Mouse (Mus musculus): Measurements from ENCODE around the gene Gm5134. TPM values are rescaled to one million over a fixed set of nuclear protein-coding genes. Genes with fewer than 3 reads are reported as not detected.

The Gm5134 gene
- polyA plus RNA-seq (2012; rRNA removed) = not detected in 2 replicates

GRCm38 (mm10) chr10:75954381-75954811 is at the start of gene Gm5134:
Gene Gm5134 (plus strand): TSS chr10:75954514.

GRCm38 (mm10) chr10:75921026-75921725 is 33.1 kb upstream of the Gm5134 start, which contains the start of gene Smarcb1:
Gene Smarcb1 (minus strand): TSS chr10:75921617.

GRCm38 (mm10) chr10:75932891-75933290 is 21.4 kb upstream of the Gm5134 start, which contains the start of gene Chchd10:
Gene Chchd10 (plus strand): TSS chr10:75933130.

GRCm38 (mm10) chr10:75935680-75936541 is 18.4 kb upstream of the Gm5134 start, which contains the start of gene Mmp11:
Gene Mmp11 (minus strand): TSS chr10:75936496.

GRCm38 (mm10) chr10:75940520-75940919 is 13.8 kb upstream of the Gm5134 start, which contains the start of gene Gm867:
Gene Gm867 (minus strand): TSS chr10:75940672.

GRCm38 (mm10) chr10:75942736-75943477 is 11.4 kb upstream of the Gm5134 start, which contains the start of gene Vpreb3:
Gene Vpreb3 (plus strand): TSS chr10:75943057.

GRCm38 (mm10) chr10:76032402-76033118 is 78.2 kb downstream of the Gm5134 start, which contains the start of gene Zfp280b:
Gene Zfp280b (plus strand): TSS chr10:76032650.

Other genes starting within 250 kb of the Gm5134 start
- 15.4 and 19.2 TPM in 2 replicates for gene Cabin1, start 190.2 kb upstream of the Gm5134 start, polyA plus RNA-seq (2012; rRNA removed)
- gene Ddt, start 181.1 kb upstream of the Gm5134 start, polyA plus RNA-seq (2012; rRNA removed) = 55.7 and 66.9 TPM in 2 replicates
- gene Gm20441, start 173.6 kb upstream of the Gm5134 start, polyA plus RNA-seq (2012; rRNA removed) = 0.61 TPM in 1 of 2 replicates, not detected in the other
- 37.5 and 38.9 TPM in 2 replicates for gene Gstt3, start 173.1 kb upstream of the Gm5134 start, polyA plus RNA-seq (2012; rRNA removed)
- 55.2 and 70.1 TPM in 2 replicates for gene Gstt1, start 155.9 kb upstream of the Gm5134 start, polyA plus RNA-seq (2012; rRNA removed)
- not detected in 2 replicates for gene Gstt4, start 132.0 kb upstream of the Gm5134 start, polyA plus RNA-seq (2012; rRNA removed)
- 104 and 132 TPM in 2 replicates for gene Gstt2, start 117.1 kb upstream of the Gm5134 start, polyA plus RNA-seq (2012; rRNA removed)
- gene Mif, start 94.3 kb upstream of the Gm5134 start, polyA plus RNA-seq (2012; rRNA removed) = 921 and 1,563 TPM in 2 replicates
- gene Derl3, start 61.1 kb upstream of the Gm5134 start, polyA plus RNA-seq (2012; rRNA removed) = 28.9 and 38.8 TPM in 2 replicates
- gene Smarcb1, start 32.9 kb upstream of the Gm5134 start, polyA plus RNA-seq (2012; rRNA removed) = 32.3 and 34.3 TPM in 2 replicates
- 1,169 and 2,852 TPM in 2 replicates for gene Chchd10, start 21.4 kb upstream of the Gm5134 start, polyA plus RNA-seq (2012; rRNA removed)
- 11.6 and 13.7 TPM in 2 replicates for gene Mmp11, start 18.0 kb upstream of the Gm5134 start, polyA plus RNA-seq (2012; rRNA removed)
- gene Gm867, start 13.8 kb upstream of the Gm5134 start, polyA plus RNA-seq (2012; rRNA removed) = 0.11 TPM in 1 of 2 replicates, not detected in the other
- 0.11 and 0.31 TPM in 2 replicates for gene Vpreb3, start 11.5 kb upstream of the Gm5134 start, polyA plus RNA-seq (2012; rRNA removed)
- 1.3 and 1.5 TPM in 2 replicates for gene Zfp280b, start 78.1 kb downstream of the Gm5134 start, polyA plus RNA-seq (2012; rRNA removed)
- 0.02 and 0.04 TPM in 2 replicates for gene Slc5a4b, start 156.4 kb downstream of the Gm5134 start, polyA plus RNA-seq (2012; rRNA removed)
- gene Slc5a4a, start 192.9 kb downstream of the Gm5134 start, polyA plus RNA-seq (2012; rRNA removed) = not detected in 2 replicates

Measured in stomach, adult 2 months (tissue).